Mouse (Mus musculus) Muller cell, postnatal 12 days (primary cell): ENCODE measurements around the gene Chchd6.

ENCODE experiments used
- DNase-seq: peaks from one replicate; pipeline ENCODE4 v3.0.0-alpha.2; 2015; ENCODE audit errors: inconsistent ontology term

Gene Chchd6

DNA sequence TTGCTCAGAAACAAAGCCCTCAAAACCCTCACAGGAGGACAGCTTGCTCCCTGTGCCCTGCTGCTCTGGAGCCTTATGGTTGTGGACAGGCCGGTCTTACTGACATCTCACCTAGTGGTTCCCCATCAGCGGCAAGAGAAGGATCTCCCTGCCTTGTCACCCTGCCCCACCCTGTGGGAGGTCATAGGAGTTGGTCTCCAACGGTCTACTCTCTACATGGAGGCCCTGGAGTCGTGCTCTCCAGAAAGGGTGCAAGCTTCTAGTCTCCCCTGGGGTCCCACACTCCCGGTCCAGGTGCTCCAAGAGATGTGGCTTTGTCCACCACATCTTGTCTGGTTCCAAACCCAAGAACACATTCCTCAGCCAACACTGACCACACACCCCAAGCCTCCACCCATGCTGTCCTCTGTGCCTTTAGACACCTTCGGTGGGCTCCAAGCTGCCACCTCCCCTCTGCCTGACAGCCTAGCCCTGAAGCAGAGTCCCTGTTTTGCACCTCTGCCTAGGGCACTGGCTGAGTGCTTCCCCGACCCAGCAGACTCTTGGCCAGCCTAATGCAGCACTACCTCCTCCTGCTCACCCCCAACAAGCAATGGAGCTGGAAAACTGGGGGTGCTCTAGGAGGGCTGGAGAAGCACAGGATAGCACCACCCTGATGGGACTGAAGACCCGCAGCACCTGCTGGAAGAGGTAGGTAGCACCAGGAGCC is 234.6 kb downstream of the Chchd6 start:
- no peak for DNase-seq

DNA sequence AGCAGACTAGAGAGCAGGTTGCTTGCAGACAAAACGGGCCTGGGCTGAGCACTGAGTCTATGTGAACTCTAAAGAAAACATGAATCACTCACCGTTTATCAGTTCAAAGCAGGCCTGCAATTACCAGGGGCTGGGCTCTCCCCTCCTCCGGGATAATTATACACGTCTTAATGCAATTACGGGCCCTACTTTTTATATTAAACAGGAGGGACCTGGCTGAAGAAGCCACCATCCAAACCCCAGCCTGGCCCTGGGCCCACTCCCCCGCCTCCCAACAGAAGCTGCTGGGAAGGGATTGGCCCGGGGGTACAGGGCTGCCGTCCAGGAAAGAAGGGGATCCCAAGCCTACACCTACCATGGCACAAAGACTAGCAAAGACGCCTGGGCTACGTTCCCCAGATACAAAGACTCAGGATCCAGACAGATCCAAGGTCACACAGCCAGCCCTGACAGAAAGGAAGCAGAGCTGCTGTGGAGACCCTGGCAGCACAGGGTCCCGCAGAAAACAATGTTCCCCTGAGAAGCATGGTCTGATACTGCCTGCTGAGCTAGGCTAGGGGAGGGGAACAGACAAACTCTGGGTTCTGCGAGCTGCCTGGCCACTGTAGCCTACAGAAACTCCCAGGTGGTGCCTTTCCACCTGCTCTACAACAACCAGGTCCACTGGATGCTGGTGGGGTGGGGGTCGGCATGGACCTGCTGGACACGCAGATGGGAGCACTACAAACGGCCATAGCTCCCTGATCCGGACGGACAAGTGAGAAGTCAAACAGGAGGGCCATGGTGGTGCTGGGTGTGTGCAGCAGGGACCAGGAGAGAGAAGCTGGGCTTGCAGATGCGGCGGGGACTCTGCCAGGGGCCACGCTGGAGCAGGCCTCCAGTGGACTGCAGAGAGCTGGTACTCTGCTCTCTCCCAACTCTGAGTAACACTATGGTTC is 235.4 kb downstream of the Chchd6 start:
- no peak for DNase-seq

DNA sequence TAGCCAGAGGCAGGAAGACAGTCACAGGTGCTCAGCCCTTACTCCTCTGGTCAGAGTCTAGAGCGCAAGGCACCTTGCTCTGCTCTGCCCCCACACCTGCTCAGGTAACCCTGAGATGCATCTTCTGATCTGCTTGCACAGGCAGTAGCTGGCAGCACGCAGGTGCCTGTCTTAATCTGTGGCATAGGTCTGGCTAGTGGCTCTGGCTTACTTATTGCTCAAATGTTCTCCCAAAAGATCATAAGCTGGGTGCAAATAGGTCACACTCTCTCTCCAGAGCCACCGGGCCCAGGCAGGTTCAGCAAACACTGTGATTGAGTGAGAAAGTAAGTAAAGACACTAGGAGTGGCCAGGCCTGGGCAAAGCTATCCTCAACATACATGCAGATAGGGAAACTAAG is 236.3 kb downstream of the Chchd6 start:
- no peak for DNase-seq

DNA sequence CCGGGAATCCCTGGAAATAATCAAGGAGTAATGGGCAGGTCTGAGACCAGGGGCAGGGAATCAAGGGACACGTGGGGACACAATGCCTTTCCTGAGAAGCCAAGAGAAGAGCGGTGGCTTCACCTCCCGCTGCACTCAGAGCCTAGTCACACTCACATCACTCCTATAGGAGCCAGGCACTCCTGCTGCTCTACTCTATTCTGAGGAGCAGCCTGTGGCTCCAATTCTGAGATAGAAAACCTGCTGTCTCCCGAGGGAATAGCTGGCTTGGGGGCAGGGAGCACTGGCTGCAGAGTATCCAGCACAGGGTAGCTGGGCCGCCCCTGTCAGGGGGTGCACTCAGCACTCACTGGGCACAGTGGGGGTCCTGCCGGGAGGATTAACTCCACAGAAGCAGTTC is 239.8 kb downstream of the Chchd6 start:
- DNase-seq, result no peak

DNA sequence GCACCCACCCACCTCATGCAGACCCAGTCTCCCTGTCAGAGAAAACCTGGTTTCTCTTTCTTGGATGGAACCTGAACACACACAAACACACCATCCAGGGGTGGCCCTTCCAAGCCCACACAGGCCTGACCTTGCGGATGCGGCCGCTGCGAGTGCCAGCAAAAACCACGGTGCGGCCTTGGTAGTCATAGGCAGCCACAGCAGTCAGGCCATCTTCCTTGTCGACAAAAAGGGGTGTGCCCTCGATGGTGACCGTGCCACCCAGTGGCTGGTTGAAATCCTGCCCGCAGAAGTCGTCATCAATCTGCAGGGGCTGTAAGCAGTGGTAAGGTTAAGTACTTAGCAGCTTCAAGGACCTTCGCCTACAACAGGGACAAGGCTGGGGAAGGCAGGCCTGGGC is 240.7 kb downstream of the Chchd6 start:
- no peak for DNase-seq

DNA sequence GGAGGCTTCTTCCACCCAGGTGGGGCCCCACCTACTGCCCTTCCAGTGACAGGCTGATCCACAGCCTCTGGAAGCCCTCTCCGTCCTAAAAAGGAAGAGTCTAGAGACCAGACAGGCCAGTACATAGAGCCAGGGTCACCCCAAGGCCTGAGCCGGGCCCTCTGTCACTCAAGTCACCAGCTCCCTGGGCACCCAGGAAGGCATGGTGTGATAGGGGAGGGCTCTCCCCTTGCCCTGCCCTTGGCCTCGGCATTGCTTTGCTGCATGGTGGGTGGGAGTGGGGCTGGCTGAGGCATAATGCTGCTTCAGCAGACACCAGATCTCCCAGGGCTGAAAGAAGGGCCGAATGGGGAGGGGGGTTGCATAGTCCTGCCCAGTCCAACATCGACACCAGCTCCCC is 241.4 kb downstream of the Chchd6 start:
- DNase-seq, result no peak

DNA sequence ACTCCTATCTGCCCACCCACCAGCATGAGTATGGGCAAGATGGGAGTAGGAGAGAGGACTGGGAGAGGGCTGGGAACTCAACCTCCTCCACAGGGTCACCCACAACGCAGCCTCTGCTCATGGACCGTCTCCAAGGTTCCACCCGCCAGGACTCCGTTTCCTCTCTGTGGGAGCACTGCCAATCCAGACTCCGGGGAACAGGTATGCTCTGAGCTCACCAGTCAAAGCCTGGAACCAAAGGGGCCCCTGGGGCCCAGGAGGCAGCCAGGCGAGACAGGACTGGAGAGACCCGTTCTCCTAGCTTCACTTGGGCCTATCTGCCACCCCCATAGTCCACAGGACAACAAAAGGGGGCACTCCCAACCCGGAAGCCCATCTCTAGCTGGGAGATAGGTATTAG is 242.4 kb downstream of the Chchd6 start:
- no peak for DNase-seq

DNA sequence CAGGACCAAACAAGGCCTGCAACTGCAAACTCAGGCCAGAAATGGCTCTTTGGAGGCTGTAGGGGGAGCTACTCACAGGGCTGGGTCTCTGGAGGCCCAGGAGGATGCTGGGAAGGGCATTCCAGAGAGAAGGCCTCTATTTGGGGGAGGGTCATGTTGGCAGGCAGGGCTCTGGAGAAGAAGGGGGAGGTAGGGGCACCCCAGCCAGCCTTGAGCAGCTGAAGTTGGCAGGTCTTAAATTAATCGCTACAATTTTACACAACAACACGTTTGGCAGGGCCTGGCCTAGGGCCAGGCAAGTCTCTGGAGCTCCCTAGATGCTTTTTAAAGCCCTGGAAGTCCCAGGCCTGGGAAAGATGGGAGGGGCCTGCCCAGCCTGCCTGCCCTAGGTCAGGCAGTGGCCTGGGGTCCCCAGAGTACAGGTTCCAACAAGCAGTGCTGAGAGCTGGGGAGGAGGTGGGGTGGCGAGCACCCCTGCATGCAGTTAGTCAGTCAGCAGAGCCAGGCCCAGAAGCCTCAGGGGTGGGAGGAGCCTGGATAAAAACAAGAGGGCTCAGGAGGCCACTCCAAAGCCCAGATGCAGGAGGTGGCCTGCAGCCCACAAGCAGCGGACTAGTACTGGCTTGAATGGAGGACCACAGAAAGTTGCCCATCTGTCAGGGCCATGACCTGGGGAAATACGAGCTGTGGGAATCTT is 243.9 kb downstream of the Chchd6 start:
- DNase-seq, result peak; percentile 71

DNA sequence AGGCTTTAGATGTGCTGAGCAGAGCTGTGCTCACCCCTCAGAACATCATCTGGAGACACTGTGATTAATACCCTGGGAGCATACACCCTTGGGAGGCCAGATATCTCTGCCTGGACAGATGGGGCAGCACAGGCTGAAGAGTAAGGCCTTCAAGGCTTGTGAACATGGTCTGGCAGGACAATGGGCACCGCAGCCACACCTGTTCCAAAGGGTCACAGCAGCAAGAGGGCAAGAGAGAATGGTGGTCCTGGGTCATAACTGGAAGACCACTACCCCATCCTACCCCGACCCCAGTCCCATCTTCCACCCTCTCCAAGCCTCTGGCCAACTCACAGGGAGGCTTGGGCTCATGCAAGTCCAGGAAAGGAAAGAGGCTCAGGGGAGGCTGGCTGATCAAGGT is 244.9 kb downstream of the Chchd6 start:
- DNase-seq, result no peak

DNA sequence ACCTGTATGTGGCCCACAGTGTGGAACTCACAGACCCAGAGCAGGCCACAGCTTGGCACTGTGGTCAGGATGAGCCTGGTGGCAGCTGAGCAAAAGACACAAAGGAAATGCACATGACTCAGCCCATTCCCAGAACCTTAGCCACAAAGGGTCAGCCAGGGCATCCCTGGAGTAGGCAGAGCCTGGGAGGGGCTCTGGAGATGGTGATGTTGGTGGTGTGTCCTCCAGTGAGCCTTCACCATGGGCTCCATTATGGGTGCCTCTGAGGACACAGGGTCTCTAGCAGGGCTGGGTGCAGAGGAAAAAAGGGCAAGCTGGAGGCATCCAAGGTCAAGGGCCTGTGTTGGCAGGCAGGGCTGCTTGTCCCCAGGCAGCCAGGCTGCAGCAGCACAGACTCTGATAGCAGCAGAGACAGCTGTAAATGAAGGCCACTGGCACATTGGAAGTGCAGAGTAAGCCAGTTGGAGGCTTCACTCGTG is 245.4 kb downstream of the Chchd6 start:
- DNase-seq, result peak; percentile 94

DNA sequence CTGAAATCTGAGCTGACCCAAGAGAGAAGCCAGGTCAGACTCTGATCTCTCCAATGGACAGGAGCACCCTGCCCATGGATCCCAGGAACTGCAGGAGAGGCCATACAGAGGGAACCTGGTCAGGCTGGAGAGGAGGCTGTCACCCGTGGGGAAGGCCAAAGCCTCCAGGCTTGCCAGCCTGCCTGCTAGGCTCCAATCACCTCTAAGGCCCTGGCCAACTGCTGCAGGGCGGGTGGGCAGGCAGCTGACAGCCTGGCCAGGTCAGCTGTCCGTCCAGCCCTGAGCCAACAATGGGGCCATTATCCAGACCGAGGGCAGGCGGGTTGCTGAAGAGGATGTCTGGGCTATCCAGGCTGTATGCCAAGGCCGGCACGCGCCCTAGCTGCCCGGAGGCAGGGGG is 247.1 kb downstream of the Chchd6 start:
- peak; percentile 91 for DNase-seq

DNA sequence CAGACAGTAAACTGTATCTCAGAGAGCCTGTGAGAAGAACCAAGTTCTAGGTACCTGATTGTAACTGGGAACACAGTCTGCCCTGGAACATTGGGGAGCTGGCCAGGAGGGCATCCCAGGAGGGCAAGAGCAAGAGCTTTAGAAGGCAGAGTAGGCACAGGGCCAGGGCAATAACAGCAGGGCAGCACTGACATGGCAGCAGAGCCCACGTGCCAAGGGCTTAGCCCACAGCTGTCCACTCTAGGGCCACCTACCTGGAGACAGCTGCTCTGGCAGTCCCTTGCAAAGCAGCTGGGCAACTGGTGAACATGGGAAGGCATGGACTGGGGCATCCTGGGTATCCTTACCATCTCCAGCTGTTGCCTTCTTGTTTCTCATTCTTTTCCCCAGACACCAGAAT is 247.7 kb downstream of the Chchd6 start:
- no peak for DNase-seq

DNA sequence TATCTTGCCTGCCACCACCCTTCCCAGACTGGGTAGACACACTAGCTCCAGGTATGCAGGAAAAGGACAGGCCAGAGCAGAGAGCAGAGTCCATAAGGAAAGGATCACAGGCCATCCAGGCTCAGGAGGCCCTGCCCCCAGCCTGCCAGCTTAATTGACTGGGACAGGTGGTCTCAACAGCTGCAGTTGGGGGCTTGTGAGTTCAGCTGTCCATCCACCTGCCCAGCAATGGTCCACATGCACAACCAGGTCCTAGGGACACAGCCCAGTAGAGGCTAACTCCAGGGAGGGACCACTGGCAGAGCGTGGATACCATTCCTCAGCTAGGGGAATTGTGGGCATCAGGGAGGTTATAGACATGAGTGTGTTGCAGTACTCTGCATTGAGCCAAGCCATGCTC is 249.6 kb downstream of the Chchd6 start:
- DNase-seq, result no peak

DNA sequence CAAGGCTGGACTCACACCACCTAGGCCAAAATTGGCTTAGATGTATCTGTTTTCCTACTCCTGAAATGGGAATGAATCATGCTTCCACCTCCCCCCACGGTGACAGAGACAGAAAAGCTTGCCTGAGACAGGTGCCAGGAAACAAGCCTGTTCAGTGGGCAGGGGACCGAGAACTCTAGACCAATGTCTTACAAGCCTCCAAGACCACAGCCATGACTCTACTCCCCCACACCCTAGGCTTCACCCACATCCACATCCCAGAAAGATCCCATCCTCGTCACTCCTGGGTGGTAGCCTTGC is 250.0 kb downstream of the Chchd6 start:
- peak; percentile 71 for DNase-seq

DNA sequence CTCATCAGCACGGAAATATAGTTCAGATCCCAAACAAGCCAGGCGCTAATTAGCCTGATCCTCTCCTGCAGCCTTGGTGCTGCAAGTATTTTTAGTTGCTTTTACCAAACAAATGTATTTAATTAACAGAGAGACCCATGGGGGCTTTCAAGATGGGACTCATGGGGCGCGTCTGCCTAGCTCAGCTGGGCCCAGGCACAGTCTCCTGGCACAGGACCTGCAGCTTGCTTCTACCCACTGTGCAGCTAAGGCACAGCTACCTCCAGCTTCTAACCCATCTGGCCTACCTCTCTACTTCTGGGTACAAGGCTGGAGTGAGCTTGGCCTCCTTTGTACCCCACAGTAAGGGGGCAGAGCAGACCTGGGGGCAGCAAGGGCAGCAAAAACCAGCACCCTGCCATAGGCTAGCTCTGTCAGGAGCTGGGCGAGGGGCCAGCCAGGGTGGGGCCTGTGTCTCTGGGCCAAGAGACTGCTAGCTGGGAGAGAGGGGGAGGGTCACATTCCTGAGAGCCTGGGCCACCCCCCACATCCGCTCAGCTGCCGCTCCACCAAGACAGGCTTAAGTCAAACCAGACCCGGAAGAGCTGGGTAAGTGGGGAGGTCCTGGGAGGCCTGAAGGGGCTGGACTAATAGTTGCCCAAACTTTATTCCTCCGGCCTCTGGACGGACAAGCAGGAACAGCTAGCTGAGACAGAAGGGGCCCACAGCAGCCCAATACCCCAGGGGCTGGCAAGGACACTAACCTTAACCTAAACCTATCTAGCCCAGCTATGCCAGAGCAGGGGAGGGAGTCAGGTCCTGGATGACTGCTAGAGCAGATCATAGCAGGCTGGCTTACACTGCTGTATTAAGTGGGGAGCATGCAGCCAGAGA is 250.6 kb downstream of the Chchd6 start:
- DNase-seq, result peak; percentile 96

DNA sequence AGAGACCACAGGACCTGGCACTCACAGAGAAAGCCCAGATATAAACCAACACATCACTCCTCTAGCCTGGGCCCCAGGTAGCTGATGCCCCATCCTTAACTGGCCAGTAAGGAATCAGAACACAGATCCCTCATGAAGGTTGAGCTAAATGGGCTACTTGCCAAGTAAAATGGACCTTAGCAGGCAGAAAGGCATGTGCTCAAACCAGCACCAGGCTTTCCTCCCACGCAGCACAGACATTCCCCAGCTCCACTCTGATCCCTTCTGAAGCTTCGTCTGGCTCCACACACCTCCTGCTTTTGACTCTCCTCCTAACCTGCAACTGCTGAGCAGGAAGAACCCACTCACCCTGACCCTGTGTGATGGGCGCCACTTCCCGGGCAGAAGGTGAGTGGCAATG is 253.5 kb downstream of the Chchd6 start:
- DNase-seq, result no peak

DNA sequence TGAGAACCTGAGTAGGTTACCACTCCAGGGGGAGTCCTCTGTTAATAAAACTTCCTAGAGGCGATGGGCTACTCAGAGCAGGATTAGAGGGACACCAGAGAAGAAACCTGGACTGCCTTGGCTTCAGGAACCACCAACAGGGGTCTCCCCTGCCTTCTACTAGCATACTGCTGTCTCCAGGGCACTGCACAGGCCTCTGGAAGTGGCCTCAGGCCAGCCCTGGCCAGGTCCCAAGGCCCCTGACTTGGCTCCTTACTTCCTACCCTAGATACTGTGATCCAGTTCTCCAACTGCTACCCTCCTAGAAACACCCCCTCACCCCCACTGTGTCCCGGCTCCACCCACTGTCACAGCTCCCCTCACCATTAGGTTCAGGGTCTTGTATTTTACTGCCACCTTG is 256.0 kb downstream of the Chchd6 start:
- DNase-seq, result no peak

DNA sequence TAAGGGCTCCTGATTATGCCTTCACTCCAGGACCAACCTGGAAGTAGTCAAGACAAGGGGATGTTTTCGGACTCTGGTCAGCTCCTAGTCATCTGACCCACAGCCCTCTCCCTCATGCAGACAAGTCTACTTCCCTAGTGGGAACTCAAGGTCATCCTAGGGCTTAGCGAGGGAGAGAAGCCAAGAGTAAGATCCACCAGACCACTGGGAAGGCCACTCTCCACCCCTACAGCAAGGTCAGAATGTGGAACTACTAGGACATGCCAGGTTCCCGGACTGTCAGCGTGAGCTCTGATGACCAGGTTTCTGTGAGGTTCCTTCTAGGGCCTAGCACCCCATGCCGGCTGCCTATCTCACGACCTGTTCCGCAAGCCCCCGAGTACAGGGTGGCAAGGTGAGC is 256.7 kb downstream of the Chchd6 start:
- DNase-seq, result no peak

DNA sequence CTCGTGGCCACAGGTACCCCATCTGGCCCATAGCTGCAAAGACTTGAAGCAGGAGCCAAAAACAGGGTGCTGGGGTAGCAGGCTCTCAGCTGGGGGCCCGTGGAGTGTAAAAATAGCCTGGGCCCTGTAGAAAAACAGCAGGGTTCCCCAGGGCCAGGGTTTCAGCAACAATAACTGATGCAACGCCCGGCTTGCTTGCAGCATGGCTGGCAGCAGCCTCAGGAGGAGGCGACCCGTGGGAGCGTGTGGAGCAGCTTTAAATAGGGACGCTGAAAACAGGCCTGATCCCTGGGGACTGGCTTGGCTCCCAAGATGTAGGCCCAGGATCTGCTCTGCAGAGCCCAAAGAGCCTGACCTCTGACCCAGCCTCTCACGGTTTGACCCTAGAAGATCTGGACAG is 257.9 kb downstream of the Chchd6 start:
- DNase-seq, result no peak

DNA sequence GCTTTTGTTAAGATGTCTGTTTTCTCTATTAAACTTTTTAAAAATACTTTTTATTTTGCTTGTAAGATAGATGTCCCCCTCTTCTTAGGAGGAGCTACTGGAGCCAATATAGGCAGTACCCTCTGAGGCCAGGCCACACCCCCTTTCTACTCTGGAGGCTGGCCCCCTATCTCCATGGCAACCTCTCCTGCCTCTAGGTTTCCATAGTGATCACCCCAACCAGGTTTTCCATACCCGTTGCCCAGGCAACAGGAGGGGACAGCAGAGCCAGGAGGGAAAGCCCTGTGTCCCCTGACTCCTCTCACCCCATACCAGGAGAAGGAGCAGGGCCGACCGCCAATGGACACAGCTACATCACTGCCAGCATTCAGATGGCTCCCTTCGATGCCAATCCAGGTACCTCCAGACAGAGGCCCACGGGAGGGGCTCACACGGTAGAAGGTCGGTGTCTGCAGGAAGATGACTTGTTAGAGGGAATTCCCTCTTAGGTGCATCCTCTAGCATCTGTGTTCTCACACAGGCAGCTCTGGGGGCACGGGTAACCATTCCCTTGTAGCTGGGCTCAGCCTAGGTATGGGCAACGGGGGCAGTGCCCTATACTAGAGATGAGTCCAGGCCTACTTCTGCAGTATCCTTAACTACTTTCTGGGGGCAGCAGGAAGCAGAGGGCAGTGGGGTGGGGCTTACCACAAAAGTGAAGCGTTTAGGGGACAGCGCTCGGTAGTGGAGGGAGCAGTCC is 261.3 kb downstream of the Chchd6 start:
- no peak for DNase-seq
